Mouse (Mus musculus) embryo, embryonic 11.5 days (tissue): ENCODE data around the gene Mdk.

Experiments used
- DNase-seq: peaks from one replicate; pipeline ENCODE4 v3.0.0-alpha.2; 2012; ENCODE audit warnings: low read depth, low spot score

Mdk gene

GRCm38 (mm10) chr2:91913328-91914110, 18.6 kb downstream of the Mdk start:
- DNase-seq, result no peak

DNA sequence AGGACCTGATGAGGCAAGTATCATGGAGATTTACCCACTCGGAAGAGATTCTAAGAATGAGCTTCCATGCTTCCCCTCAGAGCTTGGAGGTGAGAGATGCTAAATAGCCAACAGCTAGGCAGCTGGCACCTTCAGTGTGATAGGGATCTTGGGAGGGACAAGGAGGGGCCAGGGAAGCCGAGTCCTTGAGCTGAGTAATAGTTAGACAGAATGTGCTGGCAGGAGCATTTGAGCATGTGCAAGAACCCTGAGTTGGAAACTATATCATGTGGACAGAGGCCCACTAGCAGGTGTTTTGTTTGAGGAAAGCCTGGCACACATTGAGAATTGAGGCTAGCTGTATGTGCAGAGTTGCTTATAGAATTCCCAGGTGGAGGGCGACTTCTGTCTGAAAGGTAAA, 19.5 kb downstream of the Mdk start:
- no peak for DNase-seq

DNA sequence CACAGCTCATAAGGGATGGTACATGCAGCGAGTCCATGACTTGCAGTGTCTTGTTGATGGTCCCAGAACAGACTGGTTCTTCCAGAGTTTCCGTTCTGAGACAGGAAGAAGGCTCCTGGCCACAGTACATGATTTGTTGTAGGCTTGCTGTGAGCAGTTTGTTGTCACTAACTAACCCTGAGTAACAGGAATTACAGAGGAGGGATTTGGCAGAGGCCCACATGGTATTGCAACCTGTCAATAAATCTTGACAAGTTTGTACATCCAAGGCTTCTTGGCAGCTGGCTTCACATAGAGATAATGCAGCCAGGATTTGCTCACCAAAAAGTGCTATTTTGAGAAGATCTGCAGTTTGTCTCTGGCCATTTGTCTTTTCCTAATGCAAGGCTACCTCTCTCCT, 26.0 kb downstream of the Mdk start:
- no peak for DNase-seq

- DNase-seq, result no peak
Observed at GRCm38 (mm10) chr2:91904618-91905307, 27.3 kb downstream of the Mdk start.

DNA sequence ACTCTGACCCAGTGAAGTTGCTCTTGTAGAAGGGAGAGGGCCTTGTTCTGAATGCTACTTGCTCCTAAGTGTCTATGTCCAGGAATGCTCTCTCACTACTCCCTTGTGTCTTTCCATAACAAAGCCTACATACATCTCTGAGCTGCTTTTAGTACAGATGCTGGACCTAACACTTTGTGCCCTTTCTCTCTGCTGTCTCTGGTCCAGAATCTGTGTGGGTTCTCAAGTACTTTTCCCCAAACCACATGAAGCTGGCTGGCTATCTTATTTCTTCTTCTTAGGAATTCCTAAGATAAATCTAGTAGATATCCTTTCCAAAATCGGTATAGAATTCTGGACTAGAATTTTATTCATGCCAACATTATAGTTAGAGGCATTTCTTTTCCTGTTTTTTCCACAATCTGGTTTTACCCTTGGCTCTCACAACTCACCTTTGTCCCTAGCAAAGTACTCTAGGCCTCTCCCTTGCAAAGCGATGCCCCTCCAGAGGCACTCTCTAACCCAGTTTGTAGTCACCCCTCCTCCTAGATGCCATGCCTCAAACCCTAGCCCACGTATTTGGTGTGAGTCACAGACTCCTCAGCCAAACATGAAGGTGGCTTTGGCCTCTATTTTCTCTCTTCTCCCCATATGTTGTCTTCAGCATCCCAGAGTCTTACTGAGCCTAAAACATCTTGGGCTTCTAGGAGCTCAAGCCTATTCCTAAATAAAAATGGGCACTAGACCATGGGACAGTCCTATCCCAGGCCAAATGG, 28.7 kb downstream of the Mdk start:
- DNase-seq, result no peak

DNA sequence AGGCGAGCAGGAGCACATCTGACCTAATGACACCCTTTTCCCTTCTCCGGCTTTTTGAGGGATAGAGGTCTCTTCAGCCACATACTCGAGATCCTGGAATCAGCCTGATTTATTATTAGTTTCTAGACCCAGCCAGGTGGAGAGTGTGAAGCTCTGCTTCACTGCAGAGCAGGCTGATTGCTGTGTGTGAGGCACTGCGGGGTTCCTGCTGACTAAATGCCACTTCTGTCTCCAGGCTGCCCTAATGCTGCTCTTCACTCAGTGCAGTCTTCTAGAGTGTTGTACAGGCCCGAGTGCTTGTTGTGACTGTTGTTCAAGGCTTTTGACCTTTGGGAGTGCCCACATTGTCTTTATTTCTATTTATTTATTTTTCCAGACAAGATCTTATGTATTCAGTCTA, 29.8 kb downstream of the Mdk start:
- DNase-seq, result no peak

DNA sequence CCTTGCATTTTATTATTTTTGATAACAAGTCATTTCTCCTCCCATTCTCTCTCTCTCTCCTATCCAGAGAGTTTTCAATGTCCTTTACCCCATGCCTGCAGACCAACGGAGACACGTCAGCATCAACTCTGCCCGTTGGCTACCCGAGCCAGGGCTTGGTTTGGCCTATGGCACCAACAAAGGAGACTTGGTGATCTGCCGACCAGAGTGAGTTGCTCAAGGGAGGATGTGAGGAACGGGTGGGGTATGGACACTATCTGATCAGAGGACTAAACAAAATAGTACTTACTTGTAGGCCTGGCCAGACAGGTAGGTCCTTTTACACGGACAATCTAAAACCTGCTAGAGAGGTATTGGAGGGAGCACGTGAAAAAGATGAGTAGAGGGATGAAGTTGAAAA, 31.7 kb downstream of the Mdk start:
- DNase-seq, result no peak

GRCm38 (mm10) chr2:91899141-91899540, 33.0 kb downstream of the Mdk start:
- no peak for DNase-seq

DNA sequence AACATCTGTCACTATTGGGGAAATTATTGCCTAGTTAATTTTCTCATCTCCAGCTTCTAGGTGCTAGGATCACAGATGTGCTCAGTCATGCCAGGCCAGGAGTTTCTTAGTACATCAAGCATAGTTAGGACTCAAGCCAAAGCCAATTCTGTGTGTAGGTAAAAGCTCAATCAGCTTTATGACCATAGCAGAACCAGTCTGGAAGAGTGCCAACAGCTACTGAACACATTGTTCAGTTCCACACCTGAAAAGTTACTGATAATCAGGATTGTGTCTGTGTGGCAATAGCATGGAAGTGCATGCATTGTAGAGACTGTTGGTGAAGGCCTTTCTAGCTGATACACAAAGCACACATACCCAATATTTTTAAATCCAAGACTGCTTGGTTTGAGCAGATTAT, 34.1 kb downstream of the Mdk start:
- DNase-seq, result no peak

DNA sequence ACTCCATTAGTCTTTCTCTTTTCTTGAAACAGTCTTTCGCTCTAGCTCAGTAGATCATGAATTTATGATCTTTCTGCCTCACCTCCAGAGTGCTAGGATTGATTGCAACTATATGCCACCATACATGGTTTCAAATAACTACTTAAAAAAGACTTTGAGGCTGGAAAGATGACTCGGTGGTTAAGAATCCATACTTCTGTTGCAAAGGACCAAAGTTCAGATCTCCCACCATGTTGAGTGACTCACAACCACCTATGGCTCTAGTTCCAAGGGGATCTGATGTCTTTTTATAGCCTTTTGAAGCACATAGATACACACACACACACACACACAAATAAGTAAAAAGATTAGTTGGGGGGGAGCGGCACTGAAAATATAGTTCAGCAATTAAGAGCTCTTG, 36.7 kb downstream of the Mdk start:
- no peak for DNase-seq

DNA sequence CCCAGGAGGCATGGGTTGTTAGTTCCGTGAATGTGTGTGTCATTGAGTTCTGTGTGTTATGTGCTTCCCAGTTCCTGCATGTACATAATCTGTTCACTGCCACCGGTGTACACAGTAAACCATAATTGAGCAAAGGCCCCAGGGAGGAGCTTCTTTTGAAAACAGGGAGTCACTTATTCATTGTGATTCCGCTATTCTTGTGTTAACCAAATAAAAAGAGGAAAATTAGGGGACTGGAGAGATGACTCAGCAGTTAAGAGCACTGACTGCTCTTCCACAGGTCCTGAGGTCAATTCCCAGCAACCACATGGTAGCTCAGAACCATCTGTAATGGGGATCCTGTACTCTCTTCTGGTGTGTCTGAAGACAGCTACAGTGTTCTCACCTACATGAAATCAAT, 37.4 kb downstream of the Mdk start:
- no peak for DNase-seq

DNA sequence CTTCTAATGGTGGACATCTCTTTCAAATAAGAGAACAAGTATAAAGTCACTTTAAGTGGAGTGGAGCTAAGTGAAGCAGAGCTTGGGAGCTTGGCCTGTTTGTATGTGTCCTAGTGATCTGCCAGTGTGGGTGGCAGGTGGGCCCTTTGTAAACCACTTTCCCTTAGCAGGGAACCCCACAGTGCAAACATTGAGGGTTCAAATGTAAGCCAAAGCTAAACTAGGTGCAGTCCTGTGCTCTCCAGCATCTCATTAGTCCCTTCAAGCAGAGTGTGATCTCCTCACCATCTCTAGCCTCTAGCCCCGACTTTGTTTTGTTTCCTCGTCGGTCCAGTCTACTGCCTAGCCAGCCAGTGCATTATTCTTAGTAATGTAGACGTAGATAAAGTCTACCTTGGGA, 47.5 kb downstream of the Mdk start:
- DNase-seq, result no peak

GRCm38 (mm10) chr2:91883961-91884360, 48.1 kb downstream of the Mdk start:
- DNase-seq, result no peak
